Mouse (Mus musculus): ENCODE measurements around the gene St6galnac1.

GRCm38 (mm10) chr11:116799364-116799763, 24.1 kb upstream of the St6galnac1 start:
- no peak for TF ChIP-seq CTCF (conservative IDR thresholded peaks at IDR 0.05; ENCODE audit: insufficient read depth, insufficient read length, low read depth, low read length)
- no peak for TF ChIP-seq POLR2A (IDR thresholded peaks at IDR 0.05; ENCODE audit: low read depth, low read length)

Data from kidney, adult 2 months (tissue).